Mouse (Mus musculus) liver, embryonic 15.5 days (tissue): Measurements from ENCODE around the gene Selplg. TPM values are rescaled to one million over a fixed set of nuclear protein-coding genes. Genes with fewer than 3 reads are reported as not detected.
"Not testable (repeated sequence)": the region's sequence is repeated elsewhere in the genome, so short reads cannot be mapped to it uniquely, and the experiment has no call there.

Source experiments
- ATAC-seq: fragments of 200-750 bp; cut with Nextera tagmentation; 2 replicates; pipeline ENCODE4 v1.8.0; 2017; ENCODE audit warnings: moderate number of reproducible peaks, mild to moderate bottlenecking, moderate library complexity; ENCODE audit not compliant: insufficient read depth
- H3K27ac ChIP-seq: fragments of 300-500 bp; sonication (generic); replicated peaks from 2 replicates; pipeline ENCODE4 v1.5.1; 2015; ENCODE audit warnings: mild to moderate bottlenecking, inconsistent platforms
- H3K27me3 ChIP-seq: fragments of 300-500 bp; sonication (generic); 2 replicates; pipeline ENCODE4 v1.6.1; 2015; ENCODE audit warnings: mild to moderate bottlenecking, inconsistent platforms
- H3K36me3 ChIP-seq: fragments of 300-500 bp; sonication (generic); replicated peaks from 2 replicates; pipeline ENCODE4 v1.6.1; 2015; ENCODE audit warnings: moderate library complexity, mild to moderate bottlenecking, inconsistent platforms
- H3K4me1 ChIP-seq: fragments of 300-500 bp; sonication (generic); replicated peaks from 2 replicates; pipeline ENCODE4 v1.6.1; 2015; ENCODE audit warnings: inconsistent platforms
- H3K4me2 ChIP-seq: fragments of 300-500 bp; sonication (generic); 2 replicates; pipeline ENCODE4 v1.6.1; 2015; ENCODE audit warnings: moderate library complexity, mild to moderate bottlenecking, inconsistent platforms
- H3K4me3 ChIP-seq: fragments of 300-500 bp; sonication (generic); replicated peaks from 2 replicates; pipeline ENCODE4 v1.5.1; 2015; ENCODE audit warnings: mild to moderate bottlenecking, inconsistent platforms
- H3K9ac ChIP-seq: fragments of 300-500 bp; sonication (generic); 2 replicates; pipeline ENCODE4 v1.6.1; 2015; ENCODE audit warnings: moderate library complexity, mild to moderate bottlenecking, inconsistent platforms
- H3K9me3 ChIP-seq: fragments of 300-500 bp; sonication (generic); replicated peaks from 2 replicates; pipeline ENCODE4 v1.6.1; 2016; ENCODE audit warnings: inconsistent platforms
- WGBS: fragments of 180-500 bp; shearing (Covaris S2); methylation state at CpG from one replicate; pipeline ENCODE4 v1.1.7; 2015; ENCODE audit warnings: mixed read lengths; ENCODE audit not compliant: insufficient replicate concordance; 5-methylcytosine and 5-hydroxymethylcytosine counted together
- polyA plus RNA-seq: library from polyadenylated mRNA; unstranded; fragments of >200 nt; fragmentation: Nextera tagmentation; extraction: Ambion mirVana; gene quantifications from 2 replicates; pipeline ENCODE4 v1.2.1, GENCODE M21; 2015

Gene Selplg
- polyA plus RNA-seq, 1 experiment from 2014 or later, result 15.3 TPM

DNA sequence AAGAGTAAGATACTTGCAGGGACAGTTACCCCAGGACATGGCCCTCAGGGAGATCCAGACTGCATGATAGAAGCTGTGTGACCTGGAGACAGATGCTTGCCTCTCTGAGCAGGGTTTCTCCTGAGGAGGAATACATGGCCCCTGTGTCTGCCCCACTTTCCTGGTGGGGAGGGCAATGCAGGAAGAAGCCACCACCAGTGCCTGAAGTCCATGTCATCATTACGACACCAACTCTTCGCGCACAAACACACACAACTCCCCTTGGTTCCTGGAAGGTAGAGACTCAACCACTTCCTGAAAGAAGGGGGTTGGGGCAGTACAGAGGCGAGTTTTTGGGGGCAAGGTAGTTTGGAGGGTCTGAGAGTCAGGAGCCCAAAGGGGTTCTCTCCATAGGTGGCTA, 8.2 kb downstream of the Selplg start:
- WGBS, result 33% methylated on average over 4 of the region's 4 CpGs
- Histone ChIP-seq H3K36me3 (no peaks in the 10 kb centered on the region), H3K9ac (no peak overlapping the region), H3K4me3 (no peak overlapping the region), H3K9me3 (no peaks in the 10 kb centered on the region), H3K4me2 (no peak overlapping the region), H3K4me1 (peaks cover 16% of the 10 kb centered on the region), H3K27me3 (no peaks in the 10 kb centered on the region), H3K27ac (no peak overlapping the region)
- ATAC-seq, result no peak

DNA sequence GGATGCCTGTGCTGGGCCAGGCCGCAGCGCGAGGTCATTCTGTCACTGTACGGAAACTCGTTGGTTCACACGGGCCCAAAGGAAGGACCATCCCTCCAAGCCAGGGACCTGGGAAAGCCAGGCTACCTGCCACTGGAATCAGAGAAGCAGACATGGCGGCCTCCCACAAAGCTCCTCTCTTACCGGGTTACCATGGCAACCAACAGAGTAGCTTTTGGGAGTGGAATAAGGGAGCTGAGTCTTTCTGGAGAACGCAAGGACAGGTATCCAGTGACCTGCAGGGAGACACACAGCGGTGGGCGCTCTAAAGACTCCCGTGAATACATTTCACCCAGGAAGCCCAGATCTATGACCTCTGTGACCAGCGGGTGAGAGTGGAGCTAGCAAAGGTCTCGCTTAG, 13.9 kb downstream of the Selplg start:
- no peak overlapping the region for H3K4me2 ChIP-seq
- no peak overlapping the region for H3K27ac ChIP-seq
- H3K9ac ChIP-seq, result no peak overlapping the region
- H3K9me3 ChIP-seq, result no peaks in the 10 kb centered on the region
- no peak overlapping the region for H3K4me3 ChIP-seq
- 74% methylated on average over 14 of the region's 14 CpGs for WGBS
- no peaks in the 10 kb centered on the region; the same call in 1 of the 2 replicates for H3K27me3 ChIP-seq
- peaks cover 3% of the 10 kb centered on the region; the same call in 1 of the 2 replicates for H3K4me1 ChIP-seq
- no peaks in the 10 kb centered on the region for H3K36me3 ChIP-seq
- ATAC-seq, result no peak

DNA sequence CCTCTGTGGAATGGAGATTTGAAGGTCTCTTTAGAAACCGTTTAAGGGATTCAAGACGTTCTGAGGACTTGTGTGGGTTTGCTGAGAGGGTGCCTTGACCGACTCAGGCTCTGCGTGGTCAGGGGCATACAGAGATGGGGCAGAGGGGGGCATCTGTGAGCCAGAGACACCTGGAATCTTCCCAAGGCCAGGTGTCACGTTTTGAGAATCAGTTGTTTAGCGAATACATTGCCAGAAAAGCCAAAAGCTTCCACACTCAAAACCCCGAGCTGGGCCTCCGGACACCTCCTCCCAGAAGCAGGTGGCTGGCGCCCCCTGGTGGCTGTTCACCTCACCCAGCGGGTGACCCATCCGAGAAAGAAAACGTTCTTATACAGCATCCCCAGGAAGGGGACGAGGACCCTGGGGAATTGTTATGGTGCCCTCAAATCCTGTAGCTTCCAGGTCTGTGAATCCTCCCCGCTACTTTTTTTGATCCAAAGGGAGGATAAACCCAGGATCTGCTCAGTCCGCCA, 16.7 kb downstream of the Selplg start:
- Histone ChIP-seq H3K9me3 (no peaks in the 10 kb centered on the region), H3K9ac (no peak overlapping the region), H3K27me3 (no peaks in the 10 kb centered on the region; the same call in 1 of the 2 replicates), H3K4me1 (peaks cover 3% of the 10 kb centered on the region; the same call in 1 of the 2 replicates), H3K4me3 (no peak overlapping the region), H3K4me2 (0 out of 2 replicates have a peak overlapping the region, but pooled peaks have one; percentile 12), H3K36me3 (no peaks in the 10 kb centered on the region), H3K27ac (no peak overlapping the region)
- ATAC-seq, result 0 out of 2 replicates have a peak, but pooled peaks have one; percentile 31
- 14% methylated on average over 15 of the region's 15 CpGs for WGBS

DNA sequence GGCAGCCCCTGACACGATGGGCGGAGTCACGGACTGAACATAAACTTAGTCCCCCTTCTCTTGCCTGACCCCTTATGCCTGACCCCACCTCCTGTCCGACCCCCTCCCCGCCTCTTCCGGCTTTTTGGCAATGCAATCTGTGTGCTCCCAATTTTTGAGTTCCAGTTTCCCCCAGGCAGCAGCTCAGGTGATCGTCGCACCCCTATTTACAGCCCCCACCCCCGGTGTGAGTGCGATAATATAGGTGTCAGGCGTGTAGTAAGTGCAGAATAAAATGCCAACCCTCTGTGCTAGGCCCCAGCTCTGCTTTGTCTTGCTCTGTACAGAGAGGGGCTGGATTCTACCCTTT, 17.4 kb downstream of the Selplg start:
- Histone ChIP-seq H3K36me3 (no peaks in the 10 kb centered on the region), H3K4me2 (no peak overlapping the region), H3K9ac (no peak overlapping the region), H3K4me1 (peaks cover 3% of the 10 kb centered on the region; the same call in 1 of the 2 replicates), H3K9me3 (no peaks in the 10 kb centered on the region), H3K4me3 (no peak overlapping the region), H3K27me3 (no peaks in the 10 kb centered on the region; the same call in 1 of the 2 replicates), H3K27ac (no peak overlapping the region)
- no peak for ATAC-seq
- WGBS, result 50% methylated on average over 11 of the region's 11 CpGs

DNA sequence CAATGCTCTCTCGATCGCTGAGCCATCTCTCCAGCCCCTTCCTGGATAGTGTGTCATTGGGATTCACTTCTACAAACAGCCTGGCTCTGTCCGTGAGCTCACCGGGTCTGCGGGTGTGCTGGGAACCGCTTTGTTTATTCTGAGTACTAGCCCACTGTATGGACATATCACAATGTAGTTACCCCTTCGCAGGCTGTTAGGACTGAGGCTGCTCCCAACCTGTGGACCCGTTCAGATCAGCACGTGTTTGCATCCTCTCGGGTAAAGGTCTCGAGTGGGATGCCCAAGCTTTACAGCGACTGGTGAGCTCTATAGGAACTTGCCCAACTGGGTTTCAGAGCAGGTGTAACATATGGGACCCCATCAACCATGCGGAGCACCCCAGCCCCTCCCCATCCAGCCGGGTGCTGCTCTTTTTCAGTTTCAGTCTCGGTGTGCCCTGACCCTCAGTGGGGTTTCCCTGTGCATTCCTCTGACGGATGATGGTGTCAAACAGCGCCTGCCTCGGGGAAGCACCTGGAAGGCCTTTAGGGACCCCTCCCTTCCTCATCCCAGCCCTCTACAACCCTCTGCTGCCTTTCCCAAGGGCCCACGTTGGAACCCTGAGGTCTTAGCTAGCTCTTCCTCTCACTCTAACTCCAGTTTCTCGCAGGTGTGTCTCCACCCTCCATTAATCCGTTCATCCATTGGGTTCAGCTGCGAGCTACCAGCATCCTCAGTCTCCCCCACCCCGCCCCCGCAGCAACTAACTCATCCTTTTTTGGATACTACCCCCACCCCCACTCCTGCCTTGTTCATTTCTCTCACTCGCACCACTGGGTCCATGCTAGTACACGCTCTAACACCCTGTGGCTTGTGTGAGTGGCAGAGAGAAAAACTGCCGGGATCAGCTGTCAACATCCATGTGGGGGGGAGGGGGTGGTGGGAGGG, 18.1 kb downstream of the Selplg start:
- Histone ChIP-seq H3K27me3 (no peaks in the 10 kb centered on the region; the same call in 1 of the 2 replicates), H3K9ac (no peak overlapping the region), H3K4me3 (no peak overlapping the region), H3K27ac (no peak overlapping the region), H3K9me3 (no peaks in the 10 kb centered on the region), H3K36me3 (no peaks in the 10 kb centered on the region), H3K4me1 (peaks cover 3% of the 10 kb centered on the region; the same call in 1 of the 2 replicates), H3K4me2 (no peak overlapping the region)
- WGBS, result 36% methylated on average over 27 of the region's 27 CpGs
- no peak for ATAC-seq

DNA sequence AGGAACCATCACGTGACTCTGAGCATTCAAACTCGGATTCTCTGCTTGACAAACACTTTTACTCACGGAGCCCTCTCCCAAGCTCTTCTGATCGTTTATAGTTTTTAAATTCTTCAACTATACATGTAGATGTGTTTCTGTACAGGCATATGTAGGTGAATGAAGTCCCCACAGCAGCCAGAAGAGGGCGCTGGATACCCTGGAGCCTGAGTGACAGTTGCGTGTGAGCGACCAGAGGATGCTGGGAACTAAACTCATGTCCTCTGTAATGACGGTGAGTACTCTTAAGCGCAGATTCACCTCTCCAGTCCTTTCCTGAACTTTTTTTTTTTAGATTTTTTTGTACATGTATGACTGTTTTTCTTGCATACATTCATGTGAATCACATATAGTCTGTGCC, 18.8 kb downstream of the Selplg start:
- no peaks in the 10 kb centered on the region; the same call in 1 of the 2 replicates for H3K27me3 ChIP-seq
- no peaks in the 10 kb centered on the region for H3K36me3 ChIP-seq
- no peak for ATAC-seq
- H3K4me2 ChIP-seq, result no peak overlapping the region
- H3K9me3 ChIP-seq, result no peaks in the 10 kb centered on the region
- 22% methylated on average over 9 of the region's 9 CpGs for WGBS
- H3K4me3 ChIP-seq, result no peak overlapping the region
- no peak overlapping the region for H3K9ac ChIP-seq
- H3K4me1 ChIP-seq, result peaks cover 3% of the 10 kb centered on the region; the same call in 1 of the 2 replicates
- no peak overlapping the region for H3K27ac ChIP-seq

DNA sequence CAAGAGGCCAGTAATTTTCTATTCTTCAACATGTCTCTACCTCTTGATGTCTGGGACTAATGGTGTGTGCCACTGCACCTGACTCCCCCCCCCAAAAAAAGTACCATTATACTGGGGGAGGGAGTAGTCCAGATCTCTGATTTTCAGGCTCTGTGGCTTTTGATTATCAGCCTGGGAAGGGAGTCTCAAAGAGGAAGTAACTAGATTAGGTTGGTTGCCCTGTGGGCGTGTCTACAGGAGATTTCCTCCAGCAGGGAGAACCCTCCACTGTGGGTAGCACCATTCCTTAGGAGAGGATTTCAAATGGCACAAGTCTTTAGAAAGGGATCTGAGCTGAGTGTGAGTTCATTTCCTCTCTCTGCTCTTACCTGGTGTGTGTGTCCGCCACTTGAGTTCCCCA, 19.8 kb downstream of the Selplg start:
- Histone ChIP-seq H3K4me2 (no peak overlapping the region), H3K9ac (no peak overlapping the region), H3K9me3 (no peaks in the 10 kb centered on the region), H3K4me1 (peaks cover 3% of the 10 kb centered on the region; the same call in 1 of the 2 replicates), H3K27ac (no peak overlapping the region), H3K4me3 (no peak overlapping the region), H3K36me3 (no peaks in the 10 kb centered on the region), H3K27me3 (no peaks in the 10 kb centered on the region; the same call in 1 of the 2 replicates)
- 44% methylated on average over 2 of the region's 2 CpGs for WGBS
- no peak for ATAC-seq

DNA sequence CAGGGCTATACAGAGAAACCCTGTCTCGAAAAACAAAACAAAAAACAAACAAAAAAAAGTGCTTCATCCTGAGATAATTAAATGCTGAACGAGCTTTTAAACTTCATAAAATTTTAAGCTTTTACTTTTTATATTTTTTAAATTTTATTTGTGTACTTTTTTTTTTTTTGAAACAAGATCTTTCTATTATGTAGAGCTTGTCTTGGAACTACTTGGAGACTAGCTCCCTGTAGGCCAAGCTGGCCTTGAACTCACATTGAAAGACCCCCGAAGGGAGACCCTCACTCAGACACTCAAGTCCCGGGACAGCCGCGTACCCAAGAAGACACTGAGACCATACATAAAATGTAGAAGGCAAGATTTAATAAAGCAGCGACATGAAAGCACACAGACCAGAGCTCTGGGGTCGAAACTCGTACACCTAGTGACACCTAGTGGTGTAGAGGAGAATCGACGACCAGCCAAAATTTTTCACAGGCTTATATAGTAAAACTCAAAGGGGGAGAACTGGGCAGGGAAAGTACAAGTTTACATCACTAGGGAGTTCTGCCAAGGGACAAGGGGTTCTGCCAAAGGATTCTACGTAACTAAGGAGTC, 20.5 kb downstream of the Selplg start:
- not testable (repeated sequence) for H3K4me2 ChIP-seq, H3K4me1 ChIP-seq, H3K27me3 ChIP-seq, H3K36me3 ChIP-seq, H3K4me3 ChIP-seq, H3K27ac ChIP-seq, H3K9ac ChIP-seq, ATAC-seq, H3K9me3 ChIP-seq
- 15% methylated on average over 11 of the region's 12 CpGs for WGBS

DNA sequence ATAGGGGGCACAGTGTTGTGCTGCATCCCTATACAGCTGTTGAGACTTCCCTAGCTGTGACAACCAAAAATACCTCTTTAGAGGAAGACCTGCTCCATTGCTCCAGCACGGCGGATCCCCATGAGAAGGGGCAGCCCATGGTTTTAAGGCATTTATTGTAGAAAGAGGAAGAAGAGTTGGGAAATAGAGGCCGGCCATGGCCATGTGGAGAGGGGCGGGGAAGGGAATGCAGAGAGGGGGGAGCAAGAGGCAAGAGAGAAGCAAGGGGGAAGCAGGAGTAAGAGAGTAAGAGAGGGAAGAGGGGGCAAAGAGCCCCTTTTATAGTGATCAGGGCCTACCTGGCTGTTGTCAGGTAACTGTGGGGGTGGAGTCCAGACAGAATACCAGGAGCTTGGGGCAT, 22.3 kb downstream of the Selplg start:
- H3K27ac ChIP-seq, result no peak overlapping the region
- no peaks in the 10 kb centered on the region for H3K36me3 ChIP-seq
- WGBS, result 62% methylated on average over 4 of the region's 4 CpGs
- H3K4me2 ChIP-seq, result no peak overlapping the region
- H3K9ac ChIP-seq, result no peak overlapping the region
- no peak for ATAC-seq
- no peak overlapping the region for H3K4me3 ChIP-seq
- H3K9me3 ChIP-seq, result no peaks in the 10 kb centered on the region
- H3K27me3 ChIP-seq, result no peaks in the 10 kb centered on the region; the same call in 1 of the 2 replicates
- peaks cover 6% of the 10 kb centered on the region; the same call in 1 of the 2 replicates for H3K4me1 ChIP-seq

DNA sequence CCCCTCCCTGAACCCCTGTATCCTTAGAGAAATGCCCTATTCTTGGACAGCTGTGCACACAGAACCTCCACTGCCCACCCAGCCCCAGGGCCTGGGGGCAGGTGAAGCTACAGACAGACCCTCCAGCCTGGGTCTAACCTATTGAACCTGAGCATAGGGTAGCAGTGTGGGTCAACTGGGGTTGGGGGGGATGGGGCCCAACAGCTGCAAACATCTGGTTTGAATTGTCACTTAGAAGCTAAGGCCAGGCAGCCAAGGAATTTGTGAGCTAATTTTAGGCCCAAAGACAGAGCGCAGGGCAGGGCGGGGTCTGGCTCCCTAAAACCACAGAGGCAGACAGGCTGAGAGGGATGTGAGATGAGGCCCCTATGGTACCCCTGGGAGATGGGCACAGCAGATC, 24.3 kb downstream of the Selplg start:
- H3K27ac ChIP-seq, result no peak overlapping the region
- 32% methylated on average over 2 of the region's 2 CpGs for WGBS
- ATAC-seq, result no peak

DNA sequence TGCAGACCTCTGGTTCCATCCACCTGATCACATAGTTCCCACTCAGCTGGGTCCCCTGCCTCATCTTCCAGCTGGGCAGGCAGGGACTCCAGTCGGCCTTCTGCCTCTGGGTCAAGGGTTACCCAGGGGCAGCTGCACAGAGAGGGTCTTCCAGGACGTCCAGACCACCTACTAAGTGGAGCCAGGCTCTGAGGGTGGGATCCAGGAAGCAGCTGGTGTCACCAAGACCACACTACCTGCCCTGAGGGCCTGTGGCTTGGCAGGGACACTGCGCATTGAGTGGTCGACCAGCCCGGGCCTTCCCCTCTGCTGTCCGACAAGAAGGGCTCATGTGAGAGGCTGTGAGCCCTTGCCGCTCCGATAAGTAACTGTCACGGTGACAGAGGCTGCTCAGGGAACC, 24.7 kb downstream of the Selplg start:
- 62% methylated on average over 9 of the region's 9 CpGs for WGBS
- no peak overlapping the region for H3K27ac ChIP-seq
- no peaks in the 10 kb centered on the region for H3K9me3 ChIP-seq
- no peak overlapping the region for H3K4me2 ChIP-seq
- H3K36me3 ChIP-seq, result no peaks in the 10 kb centered on the region
- no peak for ATAC-seq
- H3K4me1 ChIP-seq, result peaks cover 12% of the 10 kb centered on the region; the same call in 1 of the 2 replicates
- no peaks in the 10 kb centered on the region for H3K27me3 ChIP-seq
- no peak overlapping the region for H3K9ac ChIP-seq
- no peak overlapping the region for H3K4me3 ChIP-seq

More for the DNA sequence above, 24.3 kb downstream of the Selplg start:
- Histone ChIP-seq H3K9me3 (no peaks in the 10 kb centered on the region), H3K36me3 (no peaks in the 10 kb centered on the region), H3K4me1 (peaks cover 12% of the 10 kb centered on the region; the same call in 1 of the 2 replicates), H3K27me3 (no peaks in the 10 kb centered on the region), H3K4me2 (no peak overlapping the region), H3K4me3 (no peak overlapping the region), H3K9ac (no peak overlapping the region)
